Mouse (Mus musculus) neural tube, embryonic 11.5 days (tissue): ENCODE results near the gene Igfbp4. TPM values are rescaled to one million over a fixed set of nuclear protein-coding genes. Genes with fewer than 3 reads are reported as not detected.

Experiments
- ATAC-seq: fragments of 200-750 bp; cut with Nextera tagmentation; 2 replicates; pipeline ENCODE4 v1.8.0; 2017; ENCODE audit warnings: moderate number of reproducible peaks, mild to moderate bottlenecking, moderate TSS enrichment, moderate library complexity; ENCODE audit not compliant: insufficient read depth, low FRiP score, low TSS enrichment
- DNase-seq: peaks from one replicate; pipeline ENCODE4 v3.0.0-alpha.2; 2015; ENCODE audit warnings: low spot score
- H3K27ac ChIP-seq: fragments of 300-500 bp; sonication (generic); 2 replicates; pipeline ENCODE4 v1.5.1; 2014; ENCODE audit warnings: low read depth, mild to moderate bottlenecking, low read length
- H3K27me3 ChIP-seq: fragments of 300-500 bp; sonication (generic); 2 replicates; pipeline ENCODE4 v1.6.1; 2014; ENCODE audit warnings: mild to moderate bottlenecking, low read length, mixed read lengths; ENCODE audit not compliant: control insufficient read depth, insufficient read depth
- H3K36me3 ChIP-seq: fragments of 300-500 bp; sonication (generic); 2 replicates; pipeline ENCODE4 v1.6.1; 2014; ENCODE audit warnings: mild to moderate bottlenecking, low read length, moderate library complexity, mixed read lengths; ENCODE audit not compliant: control insufficient read depth, insufficient read depth
- H3K4me1 ChIP-seq: fragments of 300-500 bp; sonication (generic); 2 replicates; pipeline ENCODE4 v1.6.1; 2014; ENCODE audit warnings: low read length, mixed read lengths; ENCODE audit not compliant: control insufficient read depth, insufficient read depth
- H3K4me2 ChIP-seq: fragments of 300-500 bp; sonication (generic); 2 replicates; pipeline ENCODE4 v1.6.1; 2014; ENCODE audit warnings: low read depth, mild to moderate bottlenecking, moderate library complexity
- H3K4me3 ChIP-seq: fragments of 300-500 bp; sonication (generic); 2 replicates; pipeline ENCODE4 v1.5.1; 2014; ENCODE audit warnings: low read depth, low read length
- H3K9ac ChIP-seq: fragments of 300-500 bp; sonication (generic); 2 replicates; pipeline ENCODE4 v1.6.1; 2014; ENCODE audit warnings: mild to moderate bottlenecking, low read length
- H3K9me3 ChIP-seq: fragments of 300-500 bp; sonication (generic); 2 replicates; pipeline ENCODE4 v1.6.1; 2016; ENCODE audit warnings: low read length; ENCODE audit not compliant: control insufficient read depth
- WGBS: fragments of 180-500 bp; shearing (Covaris S2); extraction: QIAGEN DNeasy Blood & Tissue Kit; methylation state at CpG from one replicate; pipeline ENCODE4 v1.1.7; 2014; 5-methylcytosine and 5-hydroxymethylcytosine counted together
- polyA plus RNA-seq: library from polyadenylated mRNA; unstranded; fragments of >200 nt; fragmentation: Nextera tagmentation; extraction: Ambion mirVana; gene quantifications from 2 replicates; pipeline ENCODE4 v1.2.1, GENCODE M21; 2014

Gene Igfbp4
- 353 and 365 TPM in 2 replicates for polyA plus RNA-seq

GRCm38 (mm10) chr11:99041051-99041729, at the start of gene Igfbp4:
Igfbp4 (plus strand) TSS chr11:99041244.
- WGBS, result under 1% methylated on average over 60 of the region's 63 CpGs
- peaks cover 12% of the 10 kb centered on the region; the same call in 1 of the 2 replicates for H3K4me1 ChIP-seq
- no peaks in the 10 kb centered on the region for H3K27me3 ChIP-seq
- peak within 1 kb of the TSS; percentile 93 for H3K27ac ChIP-seq
- no peaks in the 10 kb centered on the region for H3K9me3 ChIP-seq
- H3K4me3 ChIP-seq, result peak within 1 kb of the TSS; percentile 71
- H3K4me2 ChIP-seq, result peak within 1 kb of the TSS; percentile 74
- peak; percentile 78 for ATAC-seq
- 0 out of 2 replicates have a peak, but pooled peaks cover 6% of the 10 kb centered on the region for H3K36me3 ChIP-seq
- peak within 1 kb of the TSS; percentile 93 for H3K9ac ChIP-seq
- peak; percentile 90 for DNase-seq

GRCm38 (mm10) chr11:98995987-98996386, 45.1 kb upstream of the Igfbp4 start:
- Histone ChIP-seq H3K4me3 (no peak overlapping the region), H3K27me3 (no peaks in the 10 kb centered on the region), H3K4me1 (no peaks in the 10 kb centered on the region), H3K9ac (no peak overlapping the region), H3K36me3 (peaks cover 39% of the 10 kb centered on the region), H3K27ac (no peak overlapping the region), H3K4me2 (no peak overlapping the region), H3K9me3 (no peaks in the 10 kb centered on the region)
- WGBS, result 92% methylated on average over 7 of the region's 7 CpGs
- no peak for DNase-seq
- no peak for ATAC-seq

- ATAC-seq (no peak), DNase-seq (no peak)
- no peak overlapping the region for H3K27ac ChIP-seq
- H3K36me3 ChIP-seq, result peaks cover 40% of the 10 kb centered on the region
- no peaks in the 10 kb centered on the region for H3K9me3 ChIP-seq
- no peak overlapping the region for H3K4me3 ChIP-seq
- no peak overlapping the region for H3K9ac ChIP-seq
- H3K4me2 ChIP-seq, result no peak overlapping the region
- H3K4me1 ChIP-seq, result no peaks in the 10 kb centered on the region
- WGBS, result 96% methylated on average over 4 of the region's 4 CpGs
- H3K27me3 ChIP-seq, result no peaks in the 10 kb centered on the region
Observed at GRCm38 (mm10) chr11:98997659-98998058, 43.4 kb upstream of the Igfbp4 start.

- Histone ChIP-seq H3K4me3 (no peak overlapping the region), H3K9me3 (no peaks in the 10 kb centered on the region), H3K4me2 (no peak overlapping the region), H3K27me3 (no peaks in the 10 kb centered on the region), H3K36me3 (peaks cover 41% of the 10 kb centered on the region), H3K27ac (no peak overlapping the region), H3K9ac (no peak overlapping the region), H3K4me1 (no peaks in the 10 kb centered on the region)
- no peak for DNase-seq
- no peak for ATAC-seq
Observed at GRCm38 (mm10) chr11:98998776-98999175, 42.3 kb upstream of the Igfbp4 start.

GRCm38 (mm10) chr11:98999243-98999642, 41.8 kb upstream of the Igfbp4 start:
- Histone ChIP-seq H3K27me3 (no peaks in the 10 kb centered on the region), H3K4me3 (no peak overlapping the region), H3K4me2 (no peak overlapping the region), H3K36me3 (peaks cover 41% of the 10 kb centered on the region), H3K27ac (no peak overlapping the region), H3K4me1 (no peaks in the 10 kb centered on the region), H3K9ac (no peak overlapping the region), H3K9me3 (no peaks in the 10 kb centered on the region)
- 82% methylated on average over 11 of the region's 11 CpGs for WGBS
- DNase-seq, result no peak
- no peak for ATAC-seq

GRCm38 (mm10) chr11:99006788-99007187, 34.3 kb upstream of the Igfbp4 start:
- DNase-seq, result no peak
- 95% methylated on average over 9 of the region's 9 CpGs for WGBS
- peaks cover 38% of the 10 kb centered on the region for H3K36me3 ChIP-seq
- H3K4me1 ChIP-seq, result no peaks in the 10 kb centered on the region
- H3K4me2 ChIP-seq, result no peak overlapping the region
- ATAC-seq, result no peak
- H3K4me3 ChIP-seq, result no peak overlapping the region
- no peak overlapping the region for H3K27ac ChIP-seq
- no peak overlapping the region for H3K9ac ChIP-seq
- H3K27me3 ChIP-seq, result no peaks in the 10 kb centered on the region
- H3K9me3 ChIP-seq, result no peaks in the 10 kb centered on the region

- H3K4me3 ChIP-seq, result no peak overlapping the region
- WGBS, result 96% methylated on average over 4 of the region's 4 CpGs
- no peak overlapping the region for H3K4me2 ChIP-seq
- H3K9ac ChIP-seq, result no peak overlapping the region
- no peaks in the 10 kb centered on the region for H3K4me1 ChIP-seq
- H3K9me3 ChIP-seq, result no peaks in the 10 kb centered on the region
- ATAC-seq (no peak), DNase-seq (no peak)
- H3K36me3 ChIP-seq, result peaks cover 25% of the 10 kb centered on the region
- no peak overlapping the region for H3K27ac ChIP-seq
- H3K27me3 ChIP-seq, result no peaks in the 10 kb centered on the region
Observed at GRCm38 (mm10) chr11:99010124-99010523, 30.9 kb upstream of the Igfbp4 start.

- Histone ChIP-seq H3K4me2 (no peak overlapping the region), H3K4me3 (no peak overlapping the region), H3K27me3 (no peaks in the 10 kb centered on the region), H3K4me1 (no peaks in the 10 kb centered on the region), H3K9ac (no peak overlapping the region), H3K36me3 (peaks cover 26% of the 10 kb centered on the region), H3K9me3 (no peaks in the 10 kb centered on the region), H3K27ac (no peak overlapping the region)
- DNase-seq (no peak), ATAC-seq (no peak)
- 96% methylated on average over 5 of the region's 5 CpGs for WGBS
Observed at GRCm38 (mm10) chr11:99010706-99011105, 30.3 kb upstream of the Igfbp4 start.

GRCm38 (mm10) chr11:99013856-99014255, 27.2 kb upstream of the Igfbp4 start:
- H3K4me3 ChIP-seq, result no peak overlapping the region
- DNase-seq (no peak), ATAC-seq (no peak)
- H3K27ac ChIP-seq, result no peak overlapping the region
- 96% methylated on average over 1 of the region's 1 CpGs for WGBS
- H3K27me3 ChIP-seq, result no peaks in the 10 kb centered on the region
- H3K9ac ChIP-seq, result no peak overlapping the region
- no peaks in the 10 kb centered on the region for H3K9me3 ChIP-seq
- no peak overlapping the region for H3K4me2 ChIP-seq
- H3K4me1 ChIP-seq, result no peaks in the 10 kb centered on the region
- peaks cover 24% of the 10 kb centered on the region for H3K36me3 ChIP-seq
